Mouse (Mus musculus) thymus, adult 18-20 months (tissue): ENCODE results near the gene Lck.
"Not testable (repeated sequence)": the region's sequence is repeated elsewhere in the genome, so short reads cannot be mapped to it uniquely, and the experiment has no call there.

Experiments used
- DNase-seq, 2 experiments: peaks; one replicate each; pipeline ENCODE4 v3.0.0; 2022; ENCODE audit warnings: mixed read lengths in 2 of 2

Lck gene

GRCm38 (mm10) chr4:129555421-129555861 is 18.0 kb downstream of the Lck start:
- DNase-seq: peak in 1 of 2 experiments; percentile 39

GRCm38 (mm10) chr4:129554512-129554911 is 18.9 kb downstream of the Lck start:
- not testable (repeated sequence) for DNase-seq

GRCm38 (mm10) chr4:129550295-129550694 is 23.1 kb downstream of the Lck start:
- DNase-seq: no peak

- DNase-seq: peak in 1 of 2 experiments; percentile 55
Observed at GRCm38 (mm10) chr4:129549306-129549705, 24.1 kb downstream of the Lck start.

- DNase-seq: not testable (repeated sequence)
Observed at GRCm38 (mm10) chr4:129547631-129548030, 25.8 kb downstream of the Lck start.

- DNase-seq: no peak
Observed at GRCm38 (mm10) chr4:129544106-129544505, 29.3 kb downstream of the Lck start.

GRCm38 (mm10) chr4:129542592-129543141 is 30.8 kb downstream of the Lck start, which contains the start of gene Hdac1:
Gene Hdac1, minus strand, starts transcription at chr4:129542713.
- peak; percentile 96 to 97 for DNase-seq

- peak; percentile 17 to 56 for DNase-seq
Observed at GRCm38 (mm10) chr4:129541868-129542591, 31.4 kb downstream of the Lck start.

- DNase-seq: peak; percentile 25 to 44
Observed at GRCm38 (mm10) chr4:129540012-129540411, 33.4 kb downstream of the Lck start.

GRCm38 (mm10) chr4:129528901-129529300 is 44.5 kb downstream of the Lck start:
- not testable (repeated sequence) for DNase-seq

- no peak for DNase-seq
Observed at GRCm38 (mm10) chr4:129525889-129526288, 47.6 kb downstream of the Lck start.

- DNase-seq: no peak
Observed at GRCm38 (mm10) chr4:129525338-129525737, 48.1 kb downstream of the Lck start.

GRCm38 (mm10) chr4:129518519-129518918 is 54.9 kb downstream of the Lck start:
- DNase-seq: no peak

GRCm38 (mm10) chr4:129516925-129517324 is 56.5 kb downstream of the Lck start:
- DNase-seq: no peak

GRCm38 (mm10) chr4:129514300-129514898 is 59.0 kb downstream of the Lck start:
- DNase-seq: peak; percentile 40 to 55

GRCm38 (mm10) chr4:129513891-129514290 is 59.5 kb downstream of the Lck start:
- DNase-seq: no peak

- peak; percentile 87 to 88 for DNase-seq
Observed at GRCm38 (mm10) chr4:129513086-129513767, 60.2 kb downstream of the Lck start, which contains the start of gene Marcksl1. Gene Marcksl1, plus strand, starts transcription at chr4:129513581.

- DNase-seq: no peak
Observed at GRCm38 (mm10) chr4:129511413-129512096, 61.9 kb downstream of the Lck start.

GRCm38 (mm10) chr4:129510723-129511412 is 62.6 kb downstream of the Lck start:
- DNase-seq: no peak

GRCm38 (mm10) chr4:129509650-129510049 is 63.8 kb downstream of the Lck start:
- no peak for DNase-seq

GRCm38 (mm10) chr4:129508834-129509600 is 64.4 kb downstream of the Lck start:
- DNase-seq: no peak
